Mouse (Mus musculus): ENCODE data around the gene Tas2r115. TPM values are rescaled to one million over a fixed set of nuclear protein-coding genes. Genes with fewer than 3 reads are reported as not detected.

Tas2r115 gene
- polyA plus RNA-seq (2014; fragmentation: Illumina TruSeq; extraction: RNeasy Lipid Tissue Mini Kit (QIAGEN cat#74804); ENCODE audit: low replicate concordance): not detected

DNA sequence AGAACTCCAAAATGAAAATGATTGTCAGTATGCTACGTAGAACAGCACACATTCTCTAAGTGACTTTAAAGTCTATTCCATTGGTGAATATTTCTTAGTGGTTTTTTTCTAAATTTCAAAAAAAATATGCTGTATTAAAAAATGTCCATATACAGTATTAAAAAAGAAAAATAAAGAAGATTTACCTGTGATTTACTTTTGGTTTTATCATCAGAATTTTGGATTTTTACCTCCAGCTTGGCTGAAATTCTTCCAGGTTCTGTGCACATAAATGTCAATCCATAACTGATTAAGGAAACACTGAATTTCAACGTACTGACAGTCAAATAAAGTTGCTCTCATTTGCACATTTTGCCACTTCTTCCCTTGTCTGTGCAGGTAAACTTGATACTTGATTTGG is at the start of gene Tas2r115:
TSS of gene Tas2r115 (minus strand) at position 101 of the 400 bp plus-strand sequence.

DNA sequence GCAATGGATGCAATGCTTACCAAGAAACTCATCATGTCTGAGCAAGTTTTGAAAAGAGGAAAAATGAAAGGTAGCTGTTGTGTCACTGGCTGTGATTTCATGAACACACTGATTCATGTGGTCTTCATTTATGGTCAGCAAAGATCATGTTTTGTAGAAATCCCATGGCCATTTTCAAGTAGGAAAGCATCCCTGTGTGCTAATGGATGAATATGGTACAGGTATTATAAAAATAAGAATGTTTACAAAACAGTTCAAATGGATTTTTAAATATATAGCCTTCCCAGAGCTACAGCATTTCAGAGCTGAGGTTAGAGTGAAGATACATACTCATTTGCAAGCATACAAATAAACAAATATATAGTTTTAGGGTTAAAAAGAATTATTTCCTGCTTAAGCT is 40.2 kb upstream of the Tas2r115 start, which contains the start of gene Tas2r136:
TSS of gene Tas2r136 (minus strand) at position 101 of the 400 bp plus-strand sequence.

DNA sequence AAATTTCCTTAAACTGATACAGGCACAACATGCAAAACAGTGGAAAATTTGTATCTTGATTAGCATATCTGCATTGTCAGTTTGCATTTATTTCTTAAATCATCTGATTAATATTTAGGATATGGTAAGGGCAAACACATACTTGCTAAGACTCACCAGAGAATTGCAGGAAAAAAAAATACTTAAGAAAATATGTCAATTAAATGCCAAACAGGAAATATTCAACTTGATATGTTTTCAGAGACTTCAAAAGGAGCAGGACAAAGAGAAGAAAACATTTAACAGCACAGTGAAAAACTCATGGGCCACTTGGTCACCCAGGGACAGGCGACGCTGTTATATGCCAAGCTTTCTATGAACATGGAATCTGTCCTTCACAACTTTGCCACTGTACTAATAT is 24.0 kb upstream of the Tas2r115 start, which contains the start of gene Tas2r102:
TSS of gene Tas2r102 (plus strand) at position 301 of the 400 bp plus-strand sequence.

DNA sequence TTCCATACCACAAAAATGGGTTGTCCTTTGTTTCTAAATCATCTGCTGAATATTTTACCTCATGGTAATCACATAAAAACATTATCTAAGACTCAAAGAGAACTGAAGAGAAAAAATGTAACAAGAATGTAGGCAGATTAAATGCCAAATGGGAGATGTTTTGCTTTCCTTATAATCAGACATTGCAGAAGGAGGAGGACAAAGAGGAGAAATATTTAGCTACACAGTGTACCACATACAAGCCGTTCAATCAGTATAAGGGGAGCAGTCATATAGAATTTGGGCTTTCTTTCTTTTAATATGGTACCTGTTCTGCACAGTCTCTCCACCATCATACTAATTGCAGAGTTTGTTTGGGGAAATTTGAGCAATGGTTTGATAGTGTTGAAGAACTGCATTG is 16.6 kb upstream of the Tas2r115 start, which contains the start of gene Tas2r124:
TSS of gene Tas2r124 (plus strand) at position 301 of the 400 bp plus-strand sequence.

DNA sequence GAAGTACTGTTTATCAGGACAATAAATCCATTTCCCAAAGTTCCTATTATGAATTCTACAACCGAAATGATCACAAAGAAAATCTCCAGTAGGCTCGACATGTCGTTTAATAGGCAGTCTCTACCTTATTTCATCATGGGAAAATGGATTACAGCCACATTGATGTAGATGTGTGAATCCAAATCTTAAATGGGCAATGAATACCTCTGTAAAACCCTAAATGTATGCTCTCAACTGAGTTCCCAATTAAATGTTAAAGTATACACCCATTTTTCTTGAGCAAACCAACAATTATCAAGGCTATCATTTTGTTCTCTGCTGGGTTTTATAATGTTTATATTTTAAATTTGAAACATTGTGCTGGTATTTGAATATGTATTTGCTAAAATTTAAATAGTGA is 26.0 kb downstream of the Tas2r115 start, which contains the start of gene Tas2r122:
TSS of gene Tas2r122 (minus strand) at position 101 of the 400 bp plus-strand sequence.

DNA sequence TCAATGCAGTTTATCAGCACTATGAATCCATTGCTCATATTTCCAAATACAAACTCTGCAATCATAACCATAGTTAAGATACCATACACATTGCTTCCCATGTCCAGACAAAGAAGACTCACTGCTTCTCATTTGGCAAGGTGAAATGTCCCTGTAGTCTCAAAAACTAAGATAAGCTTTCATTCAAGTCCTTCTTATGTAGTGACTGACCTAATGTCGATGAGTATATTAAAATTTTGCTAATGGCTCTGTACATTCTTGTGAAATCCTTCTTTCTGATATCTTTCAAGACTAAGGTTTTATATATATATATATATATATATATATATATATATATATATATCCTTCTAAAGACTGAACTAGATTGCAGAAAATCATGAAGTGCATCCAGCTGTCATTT is 36.9 kb downstream of the Tas2r115 start, which contains the start of gene Tas2r121:
TSS of gene Tas2r121 (minus strand) at position 101 of the 400 bp plus-strand sequence.

Other genes starting within 250 kb of the Tas2r115 start
- not detected for gene Prh1, start 168.2 kb downstream of the Tas2r115 start, polyA plus RNA-seq (2014; fragmentation: Illumina TruSeq; extraction: RNeasy Lipid Tissue Mini Kit (QIAGEN cat#74804); ENCODE audit: low replicate concordance)
- not detected for gene Prp2, start 142.1 kb downstream of the Tas2r115 start, polyA plus RNA-seq (2014; fragmentation: Illumina TruSeq; extraction: RNeasy Lipid Tissue Mini Kit (QIAGEN cat#74804); ENCODE audit: low replicate concordance)
- not detected for gene A630073D07Rik, start 86.5 kb downstream of the Tas2r115 start, polyA plus RNA-seq (2014; fragmentation: Illumina TruSeq; extraction: RNeasy Lipid Tissue Mini Kit (QIAGEN cat#74804); ENCODE audit: low replicate concordance)
- not detected for gene Tas2r120, start 81.1 kb downstream of the Tas2r115 start, polyA plus RNA-seq (2014; fragmentation: Illumina TruSeq; extraction: RNeasy Lipid Tissue Mini Kit (QIAGEN cat#74804); ENCODE audit: low replicate concordance)
- not detected for gene Tas2r121, start 37.0 kb downstream of the Tas2r115 start, polyA plus RNA-seq (2014; fragmentation: Illumina TruSeq; extraction: RNeasy Lipid Tissue Mini Kit (QIAGEN cat#74804); ENCODE audit: low replicate concordance)
- not detected for gene Tas2r122, start 26.1 kb downstream of the Tas2r115 start, polyA plus RNA-seq (2014; fragmentation: Illumina TruSeq; extraction: RNeasy Lipid Tissue Mini Kit (QIAGEN cat#74804); ENCODE audit: low replicate concordance)
- not detected for gene Tas2r124, start 16.7 kb upstream of the Tas2r115 start, polyA plus RNA-seq (2014; fragmentation: Illumina TruSeq; extraction: RNeasy Lipid Tissue Mini Kit (QIAGEN cat#74804); ENCODE audit: low replicate concordance)
- not detected for gene Tas2r102, start 24.1 kb upstream of the Tas2r115 start, polyA plus RNA-seq (2014; fragmentation: Illumina TruSeq; extraction: RNeasy Lipid Tissue Mini Kit (QIAGEN cat#74804); ENCODE audit: low replicate concordance)
- gene Tas2r136, start 40.1 kb upstream of the Tas2r115 start, polyA plus RNA-seq (2014; fragmentation: Illumina TruSeq; extraction: RNeasy Lipid Tissue Mini Kit (QIAGEN cat#74804); ENCODE audit: low replicate concordance): not detected
- gene Tas2r117, start 64.8 kb upstream of the Tas2r115 start, polyA plus RNA-seq (2014; fragmentation: Illumina TruSeq; extraction: RNeasy Lipid Tissue Mini Kit (QIAGEN cat#74804); ENCODE audit: low replicate concordance): not detected
- gene Tas2r123, start 109.1 kb upstream of the Tas2r115 start, polyA plus RNA-seq (2014; fragmentation: Illumina TruSeq; extraction: RNeasy Lipid Tissue Mini Kit (QIAGEN cat#74804); ENCODE audit: low replicate concordance): not detected
- not detected for gene Tas2r116, start 117.4 kb upstream of the Tas2r115 start, polyA plus RNA-seq (2014; fragmentation: Illumina TruSeq; extraction: RNeasy Lipid Tissue Mini Kit (QIAGEN cat#74804); ENCODE audit: low replicate concordance)
- not detected for gene Tas2r110, start 130.0 kb upstream of the Tas2r115 start, polyA plus RNA-seq (2014; fragmentation: Illumina TruSeq; extraction: RNeasy Lipid Tissue Mini Kit (QIAGEN cat#74804); ENCODE audit: low replicate concordance)
- gene Tas2r113, start 155.0 kb upstream of the Tas2r115 start, polyA plus RNA-seq (2014; fragmentation: Illumina TruSeq; extraction: RNeasy Lipid Tissue Mini Kit (QIAGEN cat#74804); ENCODE audit: low replicate concordance): not detected
- gene Tas2r125, start 171.6 kb upstream of the Tas2r115 start, polyA plus RNA-seq (2014; fragmentation: Illumina TruSeq; extraction: RNeasy Lipid Tissue Mini Kit (QIAGEN cat#74804); ENCODE audit: low replicate concordance): not detected
- not detected for gene Tas2r129, start 213.1 kb upstream of the Tas2r115 start, polyA plus RNA-seq (2014; fragmentation: Illumina TruSeq; extraction: RNeasy Lipid Tissue Mini Kit (QIAGEN cat#74804); ENCODE audit: low replicate concordance)
- gene Tas2r131, start 219.9 kb upstream of the Tas2r115 start, polyA plus RNA-seq (2014; fragmentation: Illumina TruSeq; extraction: RNeasy Lipid Tissue Mini Kit (QIAGEN cat#74804); ENCODE audit: low replicate concordance): not detected
- not detected for gene Tas2r109, start 242.9 kb upstream of the Tas2r115 start, polyA plus RNA-seq (2014; fragmentation: Illumina TruSeq; extraction: RNeasy Lipid Tissue Mini Kit (QIAGEN cat#74804); ENCODE audit: low replicate concordance)